Mouse (Mus musculus) midbrain, embryonic 12.5 days (tissue): ENCODE measurements around the gene Pebp1. TPM values are rescaled to one million over a fixed set of nuclear protein-coding genes. Genes with fewer than 3 reads are reported as not detected.

Source experiments
- polyA plus RNA-seq: library from polyadenylated mRNA; unstranded; fragments of >200 nt; fragmentation: Nextera tagmentation; extraction: Ambion mirVana; gene quantifications from 2 replicates; pipeline ENCODE4 v1.2.1, GENCODE M21; 2016

The Pebp1 gene
- polyA plus RNA-seq, 1 experiment from 2014 or later = 825 TPM

Other genes starting within 250 kb of the Pebp1 start
- 116 and 118 TPM in 2 replicates for gene Suds3, start 171.5 kb downstream of the Pebp1 start, polyA plus RNA-seq
- 28.3 and 28.9 TPM in 2 replicates for gene Taok3, start 167.5 kb downstream of the Pebp1 start, polyA plus RNA-seq
- gene Vsig10, start 31.5 kb upstream of the Pebp1 start, polyA plus RNA-seq = 3.1 and 4.7 TPM in 2 replicates
- 113 and 114 TPM in 2 replicates for gene Wsb2, start 69.7 kb upstream of the Pebp1 start, polyA plus RNA-seq
- gene Rfc5, start 101.4 kb upstream of the Pebp1 start, polyA plus RNA-seq = 72.9 and 79.5 TPM in 2 replicates
- 2.6 and 3.9 TPM in 2 replicates for gene Ksr2, start 126.4 kb upstream of the Pebp1 start, polyA plus RNA-seq